Mouse (Mus musculus) heart, adult 18-20 months (tissue): Measurements from ENCODE around the gene Rusc2. TPM values are rescaled to one million over a fixed set of nuclear protein-coding genes. Genes with fewer than 3 reads are reported as not detected.
A peak's percentile ranks its signal among the peaks of the same experiment; 100 is the strongest.

Experiments used
- DNase-seq, 2 experiments: peaks; one replicate each; pipeline ENCODE4 v3.0.0; 2021 to 2022; ENCODE audit warnings: mixed read lengths in 1 of 2
- total RNA-seq, 2 experiments: library from RNA; stranded (reverse); gene quantifications; 2 replicates each; pipeline ENCODE4 v1.2.3; 2021

The Rusc2 gene
- total RNA-seq, 2 experiments from 2014 or later: 50.5 to 53.9 TPM

DNA sequence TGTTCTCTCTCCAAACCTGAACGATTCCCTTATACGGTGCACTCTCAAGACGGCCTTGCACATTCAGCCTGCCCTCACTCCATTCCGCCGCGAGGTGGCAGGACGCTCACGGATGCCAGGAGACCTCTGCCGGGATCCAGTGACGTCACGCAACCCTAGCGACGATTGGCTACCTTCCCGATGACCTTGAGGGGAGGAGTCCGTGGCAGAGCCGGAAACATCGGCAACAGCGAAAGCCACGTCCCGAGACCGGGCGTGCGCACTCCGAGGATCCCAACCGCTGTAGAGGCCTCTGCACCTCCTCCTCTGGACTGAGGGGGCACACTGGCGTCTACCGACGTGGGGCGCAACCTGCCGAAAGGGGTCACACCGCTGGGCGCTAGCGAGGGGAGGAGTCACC is 60.3 kb downstream of the Rusc2 start:
- DNase-seq: peak; percentile 99

DNA sequence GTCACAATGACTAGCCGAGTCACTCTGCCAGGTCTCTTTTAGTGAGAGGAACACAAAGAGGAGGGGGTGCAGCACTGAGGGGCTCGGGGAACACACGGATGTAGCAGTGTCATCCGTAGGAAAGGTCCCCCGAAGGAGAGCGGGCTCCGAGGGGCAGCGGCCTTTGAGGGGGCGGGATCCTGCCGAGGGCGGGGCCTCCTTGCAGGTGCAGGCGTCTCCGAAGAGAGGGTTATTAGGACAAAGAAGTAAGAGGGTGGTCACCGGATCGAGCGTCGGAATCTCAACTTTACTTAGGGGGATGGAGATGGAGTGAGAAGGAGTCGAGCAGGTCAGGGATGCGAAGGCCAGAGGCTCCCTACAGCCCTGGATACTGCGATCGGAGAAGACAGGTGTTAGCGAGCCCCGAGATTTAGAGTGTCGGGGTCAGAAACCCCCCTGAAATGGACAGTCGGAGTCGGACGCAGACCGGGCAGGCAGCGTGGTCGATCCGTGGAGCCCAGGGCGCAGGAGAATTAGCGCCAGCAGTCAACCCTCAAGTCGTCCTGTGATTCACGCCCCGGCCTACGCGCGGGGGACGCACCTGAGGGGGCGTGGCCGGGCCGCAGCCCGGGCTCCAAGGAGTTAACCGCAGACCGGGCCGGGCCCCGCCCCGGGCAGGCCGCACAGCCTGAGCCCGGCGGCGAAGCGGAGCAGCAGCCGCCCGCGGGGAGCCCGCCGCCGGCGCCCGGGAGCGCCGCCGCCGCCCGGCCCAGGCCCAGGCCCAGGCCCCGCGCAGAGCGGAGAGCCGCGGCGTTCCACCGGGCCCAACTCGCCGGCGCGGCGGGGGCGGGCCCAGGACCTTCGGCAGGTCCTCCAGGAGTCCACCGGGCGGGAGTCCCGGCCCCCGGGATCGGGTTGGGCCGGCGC is 60.9 kb downstream of the Rusc2 start:
- DNase-seq: peak; percentile 71 to 77

DNA sequence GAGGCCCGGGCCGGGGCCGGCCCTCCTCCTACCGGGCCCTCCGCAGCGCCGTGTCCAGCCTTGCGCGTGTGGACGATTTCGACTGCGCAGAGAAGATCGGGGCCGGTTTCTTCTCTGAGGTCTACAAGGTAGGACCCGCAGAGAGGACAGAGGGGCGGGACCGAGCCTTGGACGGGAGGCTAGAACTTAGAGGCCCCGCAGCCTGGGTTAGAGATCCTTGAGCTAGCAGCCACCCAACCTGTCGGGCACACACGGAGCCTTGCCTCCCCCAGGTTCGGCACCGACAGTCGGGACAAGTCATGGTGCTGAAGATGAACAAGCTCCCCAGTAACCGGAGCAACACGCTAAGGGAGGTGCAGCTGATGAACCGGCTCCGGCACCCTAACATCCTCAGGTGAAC is 61.7 kb downstream of the Rusc2 start:
- DNase-seq: peak in 1 of 2 experiments; percentile 46

DNA sequence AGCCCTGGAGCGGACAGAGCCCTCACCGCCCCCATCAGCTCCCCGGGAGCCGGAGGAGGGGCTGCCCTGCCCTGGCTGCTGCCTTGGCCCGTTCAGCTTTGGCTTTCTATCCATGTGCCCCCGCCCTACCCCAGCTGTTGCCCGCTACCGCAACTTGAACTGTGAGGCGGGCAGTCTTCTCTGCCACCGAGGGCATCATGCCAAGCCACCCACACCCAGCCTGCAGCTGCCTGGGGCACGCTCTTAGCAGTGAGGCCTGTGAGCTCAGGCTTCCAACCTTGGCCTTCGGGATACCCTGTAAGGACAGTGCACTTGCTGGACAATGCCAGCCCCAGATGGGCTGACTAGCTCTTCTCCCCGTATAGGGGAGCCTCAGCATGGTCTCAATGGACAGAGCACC is 65.5 kb downstream of the Rusc2 start:
- peak in 1 of 2 experiments; percentile 55 for DNase-seq

DNA sequence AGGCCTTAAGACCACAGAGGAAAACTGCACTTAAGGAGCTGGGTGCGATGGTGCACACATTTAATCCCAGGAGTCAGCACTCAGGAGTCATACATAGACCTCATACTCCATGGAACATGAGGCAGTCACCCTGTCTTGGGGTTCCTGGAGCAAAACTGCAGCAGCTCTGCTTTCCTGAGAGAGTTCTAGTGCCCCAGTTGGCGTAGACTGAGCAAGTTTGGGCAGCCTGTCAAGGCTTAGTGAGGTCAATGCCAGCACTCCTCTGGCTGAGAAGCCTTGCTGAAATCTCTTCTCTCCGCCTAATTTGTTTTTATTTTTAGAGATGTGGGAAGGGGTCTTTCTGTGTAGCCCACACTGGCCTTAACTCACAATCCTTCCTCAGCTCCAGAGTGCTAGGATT is 66.8 kb downstream of the Rusc2 start:
- peak in 1 of 2 experiments; percentile 47 for DNase-seq

DNA sequence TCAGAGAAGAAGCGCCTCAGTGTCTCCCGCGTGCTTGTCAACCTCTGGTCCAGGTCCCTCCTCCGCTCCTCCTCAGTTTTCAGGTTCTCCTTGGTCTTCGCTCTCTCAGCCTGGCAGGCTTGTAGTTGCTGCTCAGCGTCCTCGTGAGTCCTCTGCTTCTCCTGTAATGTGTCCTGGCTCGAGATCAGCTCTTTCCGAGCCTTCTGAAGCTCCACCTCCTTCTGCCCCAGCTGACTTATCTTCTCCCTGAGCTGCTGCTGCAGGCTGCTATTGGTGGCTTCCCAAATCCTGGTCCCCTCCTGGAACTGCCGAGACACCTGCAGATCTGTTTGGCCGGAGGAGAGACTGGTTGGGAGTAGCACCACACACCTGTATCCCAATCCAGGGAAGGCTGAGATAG is 70.5 kb downstream of the Rusc2 start:
- peak in 1 of 2 experiments; percentile 34 for DNase-seq

DNA sequence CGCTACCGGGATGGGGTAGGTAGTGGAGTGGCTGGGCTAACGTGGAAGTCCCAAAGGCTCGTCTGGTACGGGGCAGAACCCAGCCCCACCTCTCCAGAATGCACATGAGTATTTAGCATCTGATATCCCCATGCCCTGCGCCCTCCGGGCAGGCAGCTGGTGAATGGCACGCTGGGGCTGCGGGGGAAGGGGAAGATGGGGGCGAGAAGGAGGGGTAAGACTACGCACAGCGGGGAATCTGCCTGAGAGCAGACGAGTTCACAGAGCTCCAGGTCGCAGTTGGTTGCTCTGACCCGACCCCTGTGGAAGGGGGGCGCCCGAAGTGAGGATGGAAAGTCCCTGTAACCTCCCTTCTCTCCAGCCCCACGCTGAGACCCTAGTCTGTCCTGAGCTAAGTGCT is 71.6 kb downstream of the Rusc2 start:
- no peak for DNase-seq

DNA sequence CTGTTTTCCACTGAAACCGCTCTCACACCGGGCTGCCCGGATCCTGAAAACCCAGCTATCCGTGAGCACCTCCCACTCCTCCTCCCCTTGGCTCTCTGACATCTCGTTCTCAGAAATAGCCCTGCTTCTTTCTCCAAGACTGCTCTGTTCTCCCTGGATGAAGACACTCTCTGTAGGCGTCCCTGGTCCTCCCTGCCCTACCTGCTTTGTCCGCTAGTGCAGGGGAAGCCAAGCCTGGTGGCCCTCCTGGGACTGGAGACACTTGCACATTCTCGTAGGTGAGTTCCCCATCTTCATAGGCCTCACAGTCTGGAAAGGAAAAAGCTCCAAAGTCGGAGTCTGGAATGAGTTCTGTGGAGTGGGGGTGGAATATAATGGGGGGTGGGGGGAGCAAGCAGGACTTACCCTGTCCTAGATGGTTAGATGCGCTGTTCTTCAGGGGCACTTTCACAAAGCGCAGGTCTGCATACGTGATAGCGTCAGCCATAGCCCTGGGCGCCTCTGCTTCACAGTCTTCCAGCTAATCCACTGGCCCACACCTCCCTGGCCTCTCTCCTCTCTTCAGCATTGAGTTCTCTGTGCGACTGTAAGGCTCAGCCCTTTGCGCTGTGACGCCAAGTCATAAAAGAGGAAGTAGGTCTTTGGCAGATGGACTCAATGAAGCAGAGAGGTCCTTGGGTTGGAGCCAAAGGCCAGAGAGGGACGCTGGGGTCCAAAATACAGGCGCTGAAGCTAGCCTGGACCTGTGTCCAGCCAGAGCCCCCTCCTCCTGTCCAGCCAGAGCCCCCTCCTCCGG is 72.5 kb downstream of the Rusc2 start, which contains the start of gene Cd72:
Cd72 (minus strand) TSS at position 588 of the 796 bp plus-strand sequence.
- DNase-seq: peak; percentile 26 to 49

DNA sequence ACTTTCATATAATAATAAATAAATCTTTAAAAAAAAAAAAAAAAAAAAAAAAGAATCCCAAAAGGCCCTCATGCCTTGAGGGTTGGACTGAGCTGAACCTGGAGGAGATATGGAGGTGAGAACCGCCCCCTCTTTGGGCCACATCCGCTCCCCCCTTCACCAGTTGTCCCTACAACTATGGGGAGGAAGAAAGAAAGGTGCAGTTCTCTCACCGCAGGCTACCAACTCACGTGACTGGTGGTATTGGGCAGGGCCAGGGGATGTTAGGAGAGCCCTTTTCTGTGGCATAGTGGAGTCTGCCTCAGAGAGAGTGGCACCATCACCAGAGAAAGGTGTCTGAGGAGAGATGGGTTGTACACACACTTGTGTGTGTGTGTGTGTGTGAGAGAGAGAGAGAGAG is 74.7 kb downstream of the Rusc2 start:
- no peak for DNase-seq

DNA sequence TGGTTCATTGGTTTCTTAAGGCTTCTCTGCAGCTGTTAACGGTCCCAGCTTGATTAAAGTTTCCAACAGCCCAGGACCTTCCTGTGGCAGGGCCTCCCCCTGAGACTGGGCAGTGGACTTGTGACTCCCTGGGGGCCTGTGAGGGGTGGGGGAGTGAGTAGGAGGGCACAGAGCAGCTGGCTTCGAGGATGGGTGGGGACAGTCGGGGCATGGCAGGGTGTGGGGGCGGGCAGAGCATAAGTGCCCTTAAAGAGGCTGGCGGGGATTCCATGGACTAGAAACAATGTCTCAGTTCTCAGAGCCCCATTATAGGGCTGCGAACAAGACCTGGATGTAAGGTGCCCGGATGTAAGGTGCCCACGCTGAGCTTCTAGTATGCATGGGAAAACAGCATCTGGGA is 75.3 kb downstream of the Rusc2 start:
- no peak for DNase-seq

DNA sequence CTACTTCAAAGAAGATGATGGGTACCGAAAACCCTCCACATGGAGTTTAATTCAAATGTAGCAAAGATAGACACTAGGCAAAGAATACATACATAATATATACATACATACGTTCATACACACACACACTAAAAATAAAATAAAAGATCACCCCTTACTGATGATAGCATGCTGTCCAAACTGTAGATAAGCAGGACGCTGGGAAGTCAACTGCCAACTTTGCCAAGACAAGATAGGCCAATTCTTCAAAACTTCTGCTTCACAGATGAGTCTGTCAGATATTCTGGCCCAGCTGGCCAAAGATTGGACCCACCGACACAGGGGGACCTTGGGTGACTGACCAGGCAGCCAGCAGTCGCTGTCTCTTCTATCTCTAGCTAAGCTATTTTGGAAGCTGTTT is 81.3 kb downstream of the Rusc2 start:
- DNase-seq: no peak

DNA sequence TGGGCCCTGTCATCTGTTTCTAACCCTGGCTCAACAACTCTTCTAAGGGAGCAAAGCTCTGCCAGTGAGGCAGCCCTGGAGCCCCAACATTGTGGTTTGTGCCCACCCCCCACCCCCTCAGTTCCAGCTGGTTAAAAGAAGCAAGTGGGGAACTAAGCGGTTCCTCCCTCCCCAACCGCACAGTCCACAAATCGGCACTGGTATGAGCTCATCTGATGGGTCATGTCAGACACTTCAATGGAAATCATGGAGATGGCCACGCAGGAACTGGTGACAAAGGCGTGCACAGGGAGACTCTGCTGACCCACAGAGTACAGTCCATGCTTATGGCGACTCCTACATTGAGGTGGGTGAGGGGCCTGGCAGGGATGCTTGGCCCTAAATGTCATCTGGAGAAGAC is 84.2 kb downstream of the Rusc2 start:
- DNase-seq: no peak

DNA sequence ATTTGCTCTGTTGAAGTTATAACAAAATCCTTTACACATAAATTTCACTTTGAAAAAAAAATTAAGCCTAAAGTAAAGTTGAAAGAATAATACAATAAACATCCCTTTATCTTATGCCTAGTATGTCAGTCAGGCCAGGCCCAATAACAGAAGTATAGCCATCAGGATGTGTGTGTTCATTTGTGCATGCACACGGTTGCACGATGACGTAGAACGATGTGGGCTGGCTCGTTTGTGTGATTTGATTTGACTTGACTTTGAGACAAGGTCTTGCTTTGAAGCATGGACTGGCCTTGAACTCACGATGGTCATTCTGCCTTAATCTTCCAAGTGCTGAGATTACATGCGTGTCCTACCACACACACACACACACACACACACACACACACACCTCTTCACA is 85.1 kb downstream of the Rusc2 start:
- DNase-seq: no peak

DNA sequence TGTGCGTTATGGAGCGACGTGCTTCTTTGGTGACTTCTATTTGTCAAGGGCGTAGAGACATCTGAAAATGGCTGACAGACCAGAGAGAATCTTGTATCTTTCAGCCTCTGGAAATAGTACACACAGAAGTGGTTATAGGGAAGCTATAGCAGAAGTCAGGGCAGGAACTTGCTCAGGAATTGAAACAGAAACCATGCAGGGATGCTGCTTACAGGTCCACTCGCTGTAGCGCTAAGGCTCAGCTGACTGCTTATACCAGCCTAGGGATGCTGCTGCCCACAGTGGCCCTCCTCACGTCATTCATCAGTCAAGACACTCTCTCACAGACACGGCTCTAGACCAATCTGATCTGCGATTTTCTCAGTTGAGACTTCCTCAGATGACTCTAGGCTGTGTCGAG is 88.5 kb downstream of the Rusc2 start:
- DNase-seq: no peak

DNA sequence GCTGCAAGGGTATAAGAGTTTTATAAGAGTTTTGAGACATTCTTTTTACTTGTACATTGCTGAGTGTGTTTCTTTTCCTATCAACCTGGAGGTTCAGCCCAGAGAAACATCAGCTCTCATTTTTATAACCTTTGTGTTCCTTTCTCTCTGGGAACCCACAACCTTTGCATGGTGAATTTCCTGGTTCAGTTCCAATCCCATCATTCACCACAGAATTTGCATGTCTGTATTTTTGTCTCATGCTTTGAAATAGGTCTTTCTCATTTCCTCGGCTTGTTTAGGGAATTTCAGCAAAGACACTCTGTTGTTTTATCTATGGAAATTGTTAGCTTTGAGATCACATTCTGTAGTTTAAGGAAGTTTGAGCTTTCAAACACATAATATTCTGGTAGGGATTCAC is 91.9 kb downstream of the Rusc2 start:
- DNase-seq: no peak

DNA sequence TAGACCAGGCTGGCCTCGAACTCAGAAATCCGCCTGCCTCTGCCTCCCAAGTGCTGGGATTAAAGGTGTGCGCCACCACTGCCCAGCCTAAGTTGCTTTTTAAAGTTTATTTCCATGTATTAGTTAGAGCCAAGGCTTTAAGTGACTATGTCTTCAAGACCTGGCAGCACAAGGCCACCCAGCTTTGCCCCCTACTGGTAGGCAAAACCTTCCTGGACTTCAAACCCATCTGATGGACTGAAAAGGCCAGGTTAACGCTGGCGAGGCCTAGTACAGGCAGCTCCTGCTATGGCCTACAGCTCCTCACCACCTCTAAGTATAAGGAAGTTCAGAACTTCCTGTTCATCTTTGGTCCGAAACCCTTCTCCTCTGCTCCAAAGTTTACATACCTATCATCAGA is 94.8 kb downstream of the Rusc2 start:
- no peak for DNase-seq

Other genes starting within 250 kb of the Rusc2 start
- under 1 TPM in 1 of 2 experiments, not detected in 1; 0.07 TPM for gene Atp8b5, start 114.8 kb upstream of the Rusc2 start, total RNA-seq
- gene Fam166b, start 47.2 kb downstream of the Rusc2 start, total RNA-seq: under 1 TPM in 1 of 2 experiments, not detected in 1; 0.26 TPM
- gene Tesk1, start 60.0 kb downstream of the Rusc2 start, total RNA-seq: 10 to 100 TPM; 30.8 to 32.7 TPM
- 1 to 10 TPM in 1 of 2 experiments, under 1 TPM in 1; 0.82 to 4.7 TPM for gene Cd72, start 72.6 kb downstream of the Rusc2 start, total RNA-seq
- 1 to 10 TPM in 1 of 2 experiments, not detected in 1; 1.1 TPM for gene Sit1, start 101.8 kb downstream of the Rusc2 start, total RNA-seq
- gene Ccdc107, start 110.9 kb downstream of the Rusc2 start, total RNA-seq: 10 to 100 TPM; 29.2 to 31.7 TPM
- under 1 TPM in 1 of 2 experiments, not detected in 1; 0.64 TPM for gene Arhgef39, start 117.7 kb downstream of the Rusc2 start, total RNA-seq
- gene Car9, start 125.0 kb downstream of the Rusc2 start, total RNA-seq: under 1 TPM in 1 of 2 experiments, not detected in 1; 0.36 TPM
- gene Tpm2, start 141.8 kb downstream of the Rusc2 start, total RNA-seq: 10 to 100 TPM; 32.1 to 35.2 TPM
- 10 to 100 TPM; 38.4 to 52.4 TPM for gene Creb3, start 180.4 kb downstream of the Rusc2 start, total RNA-seq
- gene Tln1, start 180.7 kb downstream of the Rusc2 start, total RNA-seq: 100 to 1,000 TPM in 1 of 2 experiments, 10 to 100 TPM in 1; 98.2 to 111 TPM
- gene Rgp1, start 196.7 kb downstream of the Rusc2 start, total RNA-seq: 10 to 100 TPM; 24.3 to 27.9 TPM
- gene Gba2, start 196.9 kb downstream of the Rusc2 start, total RNA-seq: 10 to 100 TPM in 1 of 2 experiments, 1 to 10 TPM in 1; 9.3 to 10.8 TPM
- under 1 TPM in 1 of 2 experiments, not detected in 1; 0.54 TPM for gene Msmp, start 202.5 kb downstream of the Rusc2 start, total RNA-seq
- 10 to 100 TPM; 39.7 to 42.1 TPM for gene Npr2, start 250.0 kb downstream of the Rusc2 start, total RNA-seq